In the genomic region with DNA sequence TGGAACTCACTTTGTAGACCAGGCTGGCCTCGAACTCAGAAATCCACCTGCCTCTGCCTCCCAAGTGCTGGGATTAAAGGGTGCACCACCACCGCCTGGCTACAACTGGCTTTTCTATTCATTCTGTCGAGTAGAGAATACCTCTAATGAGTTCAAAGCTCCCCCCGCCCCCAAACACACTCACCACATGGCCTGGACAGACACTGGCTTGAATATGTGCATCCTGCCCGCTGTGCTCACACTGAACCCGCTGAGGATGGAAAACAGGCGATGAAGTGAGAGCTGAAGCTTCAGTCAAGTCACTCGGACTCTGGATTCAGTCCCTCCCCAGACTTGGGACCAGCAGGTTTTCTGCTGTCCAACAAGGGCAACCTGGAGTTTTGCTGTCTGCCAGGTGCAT, we compare ENCODE assay signal across 36 mouse cellular contexts. TPM values are rescaled to one million over a fixed set of nuclear protein-coding genes. Genes with fewer than 3 reads are reported as not detected.
"Had no signal": no experiment of that assay in that cellular context is flagged by ENCODE, and none has a peak within 500 bp of the region (broad histone marks: within the 10 kb centered on the region; RNA-seq: fewer than 3 reads in every experiment).

No protein-coding gene starts in this region.

- ATAC-seq: hindbrain, postnatal 0 days had no signal

- H3K9me3 ChIP-seq: heart, embryonic 13.5 days; heart, embryonic 15.5 days; hindbrain, embryonic 13.5 days; hindbrain, embryonic 15.5 days; kidney, embryonic 15.5 days; limb, embryonic 13.5 days; limb, embryonic 15.5 days; liver, embryonic 12.5 days had no signal

- H3K27ac ChIP-seq: heart, adult 2 months; heart, embryonic 15.5 days; hindbrain, embryonic 13.5 days; hindbrain, embryonic 15.5 days; hindbrain, postnatal 0 days; kidney, embryonic 15.5 days; kidney, postnatal 0 days; limb, embryonic 13.5 days; limb, embryonic 15.5 days; liver, embryonic 12.5 days had no signal

- DNase-seq: gastrocnemius, postnatal 14 days; gastrocnemius, postnatal 36 days; heart, adult 11 months; heart, adult 2 months; heart, postnatal 14 days; heart, postnatal 36 days; kidney, adult 11 months; kidney, adult 2 months; kidney, adult 9 months; kidney, postnatal 14 days; kidney, postnatal 36 days; layer of hippocampus, adult 9-11 months; layer of hippocampus, postnatal 36 days; left cerebral cortex, postnatal 4 days had no signal

- H3K4me2 ChIP-seq: heart, embryonic 13.5 days; heart, embryonic 15.5 days; hindbrain, embryonic 13.5 days; hindbrain, embryonic 15.5 days; kidney, embryonic 15.5 days; limb, embryonic 13.5 days; limb, embryonic 15.5 days; liver, embryonic 12.5 days had no signal

- H3K27me3 ChIP-seq: heart, embryonic 13.5 days; heart, embryonic 15.5 days; hindbrain, embryonic 13.5 days; hindbrain, embryonic 15.5 days; kidney, embryonic 15.5 days; limb, embryonic 13.5 days; limb, embryonic 15.5 days; liver, embryonic 12.5 days had no signal

- H3K4me3 ChIP-seq: heart, adult 2 months; heart, embryonic 13.5 days; heart, embryonic 15.5 days; hindbrain, embryonic 13.5 days; hindbrain, embryonic 15.5 days; kidney, embryonic 15.5 days; limb, embryonic 13.5 days; limb, embryonic 15.5 days; liver, embryonic 12.5 days had no signal

- H3K9ac ChIP-seq: heart, embryonic 13.5 days; heart, embryonic 15.5 days; hindbrain, embryonic 13.5 days; hindbrain, embryonic 15.5 days; kidney, embryonic 15.5 days; limb, embryonic 13.5 days; limb, embryonic 15.5 days; liver, embryonic 12.5 days had no signal

- H3K4me1 ChIP-seq: hindbrain, embryonic 15.5 days had no signal

RNA-seq across cellular contexts. Expression of gene Dao, which starts 43.1 kb away (rescaled TPM):
- total RNA-seq: gastrocnemius, adult 18-20 months; gastrocnemius, adult 8-10 months; gastrocnemius, postnatal 14 days; gastrocnemius, postnatal 36 days; heart, adult 2 months; heart, postnatal 14 days; heart, postnatal 36 days; hematopoietic stem cell, adult 5-6 weeks; layer of hippocampus, adult 18-20 months; layer of hippocampus, postnatal 14 days; left cerebral cortex, adult 18-20 months; left cerebral cortex, postnatal 10 days; left cerebral cortex, postnatal 25 days; left cerebral cortex, postnatal 4 days; liver, adult 2 months had no signal
- polyA plus RNA-seq: heart, adult 2 months; heart, embryonic 13.5 days; heart, embryonic 15.5 days; heart, postnatal 0 days; hindbrain, embryonic 11.5 days; hindbrain, embryonic 13.5 days; limb, embryonic 11.5 days; limb, embryonic 13.5 days; limb, embryonic 15.5 days; liver, adult 2 months; liver, embryonic 12.5 days had no signal
